Mouse (Mus musculus) ES-Bruce4 (cell line): ENCODE data around the gene Nav3.

Experiments used
- CTCF ChIP-seq: IDR thresholded peaks from one replicate; pipeline ENCODE4 v1.8.1; 2011; ENCODE audit warnings: low read depth, low read length
- EP300 ChIP-seq: IDR thresholded peaks from 2 replicates; pipeline ENCODE4 v1.6.1; 2011; ENCODE audit warnings: low read depth, low read length; ENCODE audit not compliant: insufficient read depth
- POLR2A ChIP-seq: IDR thresholded peaks from one replicate; pipeline ENCODE4 v1.8.1; 2011; ENCODE audit warnings: low read length; ENCODE audit not compliant: insufficient read depth

- no peak for TF ChIP-seq CTCF
- TF ChIP-seq POLR2A, result no peak
- TF ChIP-seq EP300, result no peak
Measured at GRCm38 (mm10) chr10:110329629-110330028, 126.4 kb downstream of the Nav3 start.
